Mouse (Mus musculus): ENCODE data around the gene Notch1. TPM values are rescaled to one million over a fixed set of nuclear protein-coding genes. Genes with fewer than 3 reads are reported as not detected.

The Notch1 gene
- polyA plus RNA-seq, 1 experiment from 2014 or later = 13.7 TPM

DNA sequence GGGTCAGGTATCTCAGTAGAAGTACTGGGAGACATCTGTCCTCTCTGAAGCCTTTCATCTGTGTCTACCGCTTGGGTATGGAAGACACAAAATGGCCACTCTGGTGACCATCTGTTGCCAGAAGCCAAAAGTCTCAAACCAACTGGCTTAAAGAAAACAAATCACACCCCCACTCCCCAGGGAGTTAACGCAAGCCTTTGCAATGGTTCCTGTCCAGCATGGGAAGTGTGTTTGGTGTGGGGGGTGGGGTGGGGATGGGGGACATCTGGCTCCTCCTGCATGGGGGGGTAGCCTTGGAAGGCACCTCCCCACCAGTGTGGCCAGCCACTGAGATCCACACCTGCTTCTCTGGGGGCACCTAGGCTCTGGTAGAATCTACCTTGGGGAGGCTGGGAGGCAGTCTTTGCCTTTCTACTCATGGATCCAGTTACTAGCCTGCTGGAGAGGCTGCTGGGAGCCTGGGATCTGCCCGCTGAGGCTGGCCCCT is 29.6 kb downstream of the Notch1 start:
- Histone ChIP-seq H3K4me1 (replicated peaks) (peaks cover 87% of the 10 kb centered on the region), H3K4me3 (replicated peaks) (no peak overlapping the region)
- no peak for ATAC-seq (ENCODE audit: insufficient number of reproducible peaks, insufficient read depth, low FRiP score, low TSS enrichment, low read depth)

DNA sequence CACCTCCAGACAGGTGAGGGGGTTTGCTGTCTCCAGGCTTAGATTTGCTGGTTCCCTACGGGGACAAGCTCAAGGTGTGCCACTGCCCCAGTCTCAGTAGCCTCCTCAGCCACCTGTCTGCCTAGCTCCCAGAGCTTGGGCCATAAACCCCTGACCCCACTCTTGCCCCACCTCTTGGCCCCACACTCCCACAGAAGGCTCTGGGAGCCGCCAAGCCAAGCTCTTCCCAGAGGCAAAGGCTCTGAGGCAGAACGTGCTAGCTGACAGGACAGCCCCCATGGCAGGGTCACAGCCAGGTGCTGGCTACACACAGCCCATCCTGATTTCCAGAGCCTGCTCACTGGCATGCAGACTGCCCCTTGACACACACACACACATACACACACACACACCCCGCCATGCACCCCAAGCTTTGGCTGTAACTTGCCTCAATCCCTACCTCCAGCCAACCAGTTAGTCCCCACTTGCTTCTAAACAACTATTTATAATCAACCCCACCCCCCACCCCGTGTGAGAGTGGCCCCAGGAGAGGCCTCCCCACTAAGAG is 30.1 kb downstream of the Notch1 start:
- Histone ChIP-seq H3K9ac (replicated peaks) (no peak overlapping the region), H3K27me3 (no peaks in the 10 kb centered on the region), H3K4me3 (replicated peaks) (no peak overlapping the region), H3K4me2 (peak overlapping the region; percentile 30; the same call in 1 of the 2 replicates), H3K4me1 (replicated peaks) (peaks cover 82% of the 10 kb centered on the region), H3K36me3 (peaks cover 30% of the 10 kb centered on the region), H3K9me3 (no peaks in the 10 kb centered on the region), H3K27ac (peak overlapping the region; percentile 80)
- ATAC-seq (ENCODE audit: insufficient number of reproducible peaks, insufficient read depth, low FRiP score, low TSS enrichment, low read depth) = 0 out of 2 replicates have a peak, but pooled peaks have one; percentile 9
- 12% methylated on average over 5 of the region's 5 CpGs for WGBS

More for the DNA sequence above, 29.6 kb downstream of the Notch1 start:
- H3K36me3 ChIP-seq = peaks cover 27% of the 10 kb centered on the region
- H3K9ac ChIP-seq (replicated peaks) = no peak overlapping the region
- no peaks in the 10 kb centered on the region for H3K9me3 ChIP-seq
- H3K27me3 ChIP-seq = no peaks in the 10 kb centered on the region
- 19% methylated on average over 3 of the region's 3 CpGs for WGBS
- H3K4me2 ChIP-seq = peak overlapping the region; percentile 30
- H3K27ac ChIP-seq = peak overlapping the region; percentile 80

DNA sequence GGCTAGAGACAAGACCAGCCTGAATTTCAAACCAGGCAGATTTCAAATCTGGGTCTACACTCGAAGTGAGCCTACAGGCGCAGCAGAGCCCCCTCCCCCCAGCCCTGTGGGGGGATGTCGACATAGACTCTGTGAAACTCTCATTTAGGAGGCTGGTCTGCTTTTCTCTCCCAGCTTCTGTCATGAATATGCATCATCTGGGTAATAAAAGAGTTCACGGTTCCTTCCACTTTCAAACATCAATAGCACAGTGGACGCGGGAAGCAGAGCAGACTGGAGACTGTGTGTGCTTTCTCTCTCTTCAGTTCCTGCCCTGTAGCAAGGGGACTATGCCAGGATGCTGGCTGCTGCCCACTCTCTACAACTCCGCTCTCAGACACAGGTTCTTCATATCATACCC is 30.8 kb downstream of the Notch1 start:
- no peak for ATAC-seq (ENCODE audit: insufficient number of reproducible peaks, insufficient read depth, low FRiP score, low TSS enrichment, low read depth)
- Histone ChIP-seq H3K4me1 (replicated peaks) (peaks cover 75% of the 10 kb centered on the region), H3K9me3 (no peaks in the 10 kb centered on the region), H3K36me3 (peaks cover 36% of the 10 kb centered on the region), H3K4me2 (peak overlapping the region; percentile 30; the same call in 1 of the 2 replicates), H3K27ac (peak overlapping the region; percentile 80), H3K4me3 (replicated peaks) (no peak overlapping the region), H3K9ac (replicated peaks) (no peak overlapping the region), H3K27me3 (no peaks in the 10 kb centered on the region)
- WGBS = 29% methylated on average over 7 of the region's 7 CpGs

DNA sequence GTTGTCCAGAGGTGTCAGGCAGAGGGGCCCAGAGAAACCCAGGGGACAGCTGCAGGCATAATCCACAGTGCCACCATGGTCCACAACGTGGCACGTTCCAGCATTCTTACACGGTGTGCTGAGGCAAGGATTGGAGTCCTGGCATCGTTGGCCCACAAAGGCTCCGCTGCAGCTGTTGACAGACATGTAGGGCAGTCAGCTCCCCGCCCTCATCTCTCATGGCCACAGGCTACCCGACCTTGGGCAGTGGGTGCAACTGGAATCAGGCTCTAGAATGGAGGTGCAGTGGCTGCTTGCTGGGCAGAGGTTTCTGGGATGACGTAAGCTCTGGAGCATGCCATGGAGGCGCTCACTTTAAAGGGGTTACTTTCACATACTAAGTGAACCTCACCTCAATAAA is 31.2 kb downstream of the Notch1 start:
- no peak overlapping the region; the same call in 1 of the 2 replicates for H3K9ac ChIP-seq (replicated peaks)
- H3K4me3 ChIP-seq (replicated peaks) = no peak overlapping the region
- peaks cover 71% of the 10 kb centered on the region for H3K4me1 ChIP-seq (replicated peaks)
- peaks cover 40% of the 10 kb centered on the region for H3K36me3 ChIP-seq
- peak overlapping the region; percentile 30; the same call in 1 of the 2 replicates for H3K4me2 ChIP-seq
- peak overlapping the region; percentile 80 for H3K27ac ChIP-seq
- ATAC-seq (ENCODE audit: insufficient number of reproducible peaks, insufficient read depth, low FRiP score, low TSS enrichment, low read depth) = no peak
- H3K27me3 ChIP-seq = no peaks in the 10 kb centered on the region
- 74% methylated on average over 9 of the region's 9 CpGs for WGBS
- no peaks in the 10 kb centered on the region for H3K9me3 ChIP-seq

DNA sequence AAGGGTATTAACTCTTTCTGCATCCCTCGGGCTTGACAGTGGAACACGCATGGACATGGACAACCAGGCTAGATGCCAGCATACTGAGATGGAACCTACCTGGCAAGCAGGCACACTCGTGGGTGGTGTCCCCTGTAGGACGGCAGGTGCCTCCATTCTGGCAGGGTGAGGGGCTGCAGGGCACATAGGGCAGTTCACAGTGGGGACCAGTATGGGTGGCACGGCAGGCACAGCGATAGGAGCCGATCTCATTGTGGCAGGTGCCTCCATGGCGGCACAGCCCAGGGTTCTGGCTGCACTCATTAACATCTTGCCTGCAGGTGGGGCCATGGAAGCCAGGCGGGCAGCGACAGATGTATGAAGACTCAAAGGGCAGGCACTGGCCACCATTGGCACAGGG is 32.3 kb downstream of the Notch1 start:
- no peak overlapping the region for H3K4me3 ChIP-seq (replicated peaks)
- H3K4me2 ChIP-seq = no peak overlapping the region
- H3K27ac ChIP-seq = no peak overlapping the region
- ATAC-seq (ENCODE audit: insufficient number of reproducible peaks, insufficient read depth, low FRiP score, low TSS enrichment, low read depth) = no peak
- WGBS = 94% methylated on average over 10 of the region's 10 CpGs
- H3K27me3 ChIP-seq = no peaks in the 10 kb centered on the region
- no peaks in the 10 kb centered on the region for H3K9me3 ChIP-seq
- H3K9ac ChIP-seq (replicated peaks) = no peak overlapping the region
- H3K36me3 ChIP-seq = peaks cover 51% of the 10 kb centered on the region
- peaks cover 60% of the 10 kb centered on the region for H3K4me1 ChIP-seq (replicated peaks)

DNA sequence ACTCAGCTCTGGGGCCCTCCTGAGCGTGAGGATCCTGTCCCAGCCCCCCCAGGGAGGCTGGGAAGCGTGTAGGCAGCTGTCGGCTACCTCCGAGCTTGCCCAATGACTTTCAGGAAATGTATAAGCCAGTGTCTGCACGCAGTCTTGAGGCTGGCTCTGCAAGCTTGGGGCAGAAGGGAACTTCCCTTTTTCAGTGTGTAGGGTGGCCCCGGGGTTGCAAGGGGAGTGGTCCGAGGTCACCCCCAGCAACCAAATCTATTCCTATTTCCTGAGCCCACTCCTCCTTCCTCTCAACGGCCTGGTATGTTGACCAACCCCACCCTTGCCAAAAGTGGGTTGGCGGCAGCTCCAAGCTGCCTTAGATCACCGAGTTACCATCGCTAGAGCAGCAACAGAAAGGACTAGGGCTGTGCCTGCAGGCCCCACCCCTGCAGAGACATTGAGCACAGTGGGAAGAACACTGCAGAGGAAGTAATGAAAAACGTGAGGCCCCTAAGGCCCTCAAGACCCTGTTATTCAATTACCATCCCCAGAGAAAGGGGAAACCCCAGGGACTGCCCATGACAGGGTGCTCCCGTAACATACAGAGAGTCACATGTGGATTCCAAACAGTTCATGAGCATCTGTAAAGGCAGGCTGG is 33.1 kb downstream of the Notch1 start:
- WGBS = 68% methylated on average over 13 of the region's 13 CpGs
- no peak overlapping the region for H3K27ac ChIP-seq
- no peaks in the 10 kb centered on the region for H3K9me3 ChIP-seq
- peaks cover 60% of the 10 kb centered on the region for H3K36me3 ChIP-seq
- H3K4me2 ChIP-seq = no peak overlapping the region
- H3K9ac ChIP-seq (replicated peaks) = no peak overlapping the region
- no peaks in the 10 kb centered on the region for H3K27me3 ChIP-seq
- ATAC-seq (ENCODE audit: insufficient number of reproducible peaks, insufficient read depth, low FRiP score, low TSS enrichment, low read depth) = no peak
- H3K4me1 ChIP-seq (replicated peaks) = peaks cover 52% of the 10 kb centered on the region
- H3K4me3 ChIP-seq (replicated peaks) = no peak overlapping the region

DNA sequence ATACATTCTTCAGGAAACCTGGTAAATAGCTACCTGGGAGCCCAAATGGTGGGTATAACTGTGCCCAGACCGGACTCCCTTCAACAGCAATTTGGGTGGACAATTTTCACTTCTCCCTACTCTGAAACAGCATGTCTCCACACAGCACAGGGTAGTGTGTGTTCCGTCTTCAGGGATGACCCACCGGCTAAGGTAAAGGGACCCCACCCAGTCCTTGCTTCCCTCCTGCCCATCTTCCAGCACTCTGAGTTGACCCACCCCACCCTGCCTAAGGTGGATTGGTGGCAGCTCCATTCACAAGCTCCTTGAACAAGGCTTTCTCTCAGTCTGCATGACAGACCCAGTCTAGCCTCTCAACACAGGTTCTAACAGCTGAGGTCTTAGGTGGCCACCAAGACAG is 33.6 kb downstream of the Notch1 start:
- Histone ChIP-seq H3K9ac (replicated peaks) (no peak overlapping the region), H3K4me3 (replicated peaks) (no peak overlapping the region), H3K27me3 (no peaks in the 10 kb centered on the region), H3K27ac (no peak overlapping the region), H3K4me2 (no peak overlapping the region), H3K36me3 (peaks cover 65% of the 10 kb centered on the region), H3K4me1 (replicated peaks) (peaks cover 47% of the 10 kb centered on the region), H3K9me3 (no peaks in the 10 kb centered on the region)
- ATAC-seq (ENCODE audit: insufficient number of reproducible peaks, insufficient read depth, low FRiP score, low TSS enrichment, low read depth) = no peak
- 86% methylated on average over 3 of the region's 3 CpGs for WGBS

DNA sequence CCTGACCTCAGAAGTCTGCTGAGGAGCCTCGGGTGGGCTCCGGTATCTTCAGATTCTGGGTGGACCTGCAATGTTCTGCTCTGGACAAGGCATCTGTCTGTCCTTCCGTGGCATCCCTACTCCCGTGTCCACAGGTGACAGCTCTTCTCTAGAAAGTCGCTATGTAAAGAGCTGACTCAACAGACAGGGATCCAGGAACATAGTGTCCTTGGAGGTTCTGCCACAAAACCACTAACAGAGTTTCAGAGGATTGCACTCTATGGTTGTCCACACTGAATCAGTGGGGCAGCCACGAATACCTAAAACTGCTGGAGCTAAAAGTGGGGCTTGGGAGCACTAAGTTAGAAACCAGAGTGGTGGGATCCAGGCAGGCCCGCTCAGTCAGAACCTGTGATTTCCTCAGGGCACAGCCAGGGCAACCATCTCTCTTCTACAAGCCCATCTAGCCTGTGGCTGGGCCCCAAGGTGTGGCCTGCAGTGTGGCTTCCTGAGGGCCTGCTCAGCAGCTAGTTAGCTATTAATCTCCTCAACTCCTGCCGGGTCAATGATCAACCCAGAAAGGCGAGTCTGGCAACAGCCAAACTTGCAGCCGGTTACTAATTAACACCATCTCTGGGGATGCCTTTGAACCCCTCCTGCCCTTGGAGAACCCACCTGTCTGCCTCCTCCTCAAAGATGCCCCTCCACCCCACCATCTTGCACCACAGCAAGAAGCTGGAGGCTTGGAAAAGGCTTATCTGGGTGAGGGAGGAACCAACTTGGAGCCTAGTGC is 34.6 kb downstream of the Notch1 start:
- Histone ChIP-seq H3K4me2 (no peak overlapping the region), H3K27me3 (no peaks in the 10 kb centered on the region), H3K27ac (no peak overlapping the region), H3K4me3 (replicated peaks) (no peak overlapping the region), H3K4me1 (replicated peaks) (peaks cover 37% of the 10 kb centered on the region), H3K9ac (replicated peaks) (no peak overlapping the region), H3K9me3 (no peaks in the 10 kb centered on the region), H3K36me3 (peaks cover 74% of the 10 kb centered on the region)
- no peak for ATAC-seq (ENCODE audit: insufficient number of reproducible peaks, insufficient read depth, low FRiP score, low TSS enrichment, low read depth)
- 70% methylated on average over 10 of the region's 10 CpGs for WGBS

DNA sequence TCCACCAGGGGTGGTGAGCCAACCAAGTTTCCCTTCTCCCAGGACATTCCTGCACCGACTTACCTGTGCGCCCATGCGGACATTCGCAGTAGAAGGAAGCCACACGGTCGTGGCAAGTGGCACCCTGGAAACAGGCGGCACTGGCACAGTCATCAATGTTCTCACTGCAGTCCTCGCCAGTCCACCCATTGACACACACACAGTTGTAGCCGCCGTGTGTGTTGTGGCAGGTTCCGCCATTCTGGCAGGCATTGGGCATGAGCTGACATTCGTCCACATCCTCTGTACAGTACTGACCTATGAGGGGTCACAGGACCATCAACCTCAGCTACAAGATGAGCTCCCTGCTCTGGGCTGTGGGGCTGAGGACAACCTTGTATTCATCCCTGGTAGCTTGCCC is 35.6 kb downstream of the Notch1 start:
- H3K27ac ChIP-seq = no peak overlapping the region
- no peak overlapping the region for H3K4me3 ChIP-seq (replicated peaks)
- peaks cover 84% of the 10 kb centered on the region for H3K36me3 ChIP-seq
- H3K9ac ChIP-seq (replicated peaks) = no peak overlapping the region
- H3K4me1 ChIP-seq (replicated peaks) = peaks cover 28% of the 10 kb centered on the region
- H3K4me2 ChIP-seq = no peak overlapping the region
- H3K27me3 ChIP-seq = no peaks in the 10 kb centered on the region
- WGBS = 97% methylated on average over 12 of the region's 12 CpGs
- no peaks in the 10 kb centered on the region for H3K9me3 ChIP-seq
- no peak for ATAC-seq (ENCODE audit: insufficient number of reproducible peaks, insufficient read depth, low FRiP score, low TSS enrichment, low read depth)

DNA sequence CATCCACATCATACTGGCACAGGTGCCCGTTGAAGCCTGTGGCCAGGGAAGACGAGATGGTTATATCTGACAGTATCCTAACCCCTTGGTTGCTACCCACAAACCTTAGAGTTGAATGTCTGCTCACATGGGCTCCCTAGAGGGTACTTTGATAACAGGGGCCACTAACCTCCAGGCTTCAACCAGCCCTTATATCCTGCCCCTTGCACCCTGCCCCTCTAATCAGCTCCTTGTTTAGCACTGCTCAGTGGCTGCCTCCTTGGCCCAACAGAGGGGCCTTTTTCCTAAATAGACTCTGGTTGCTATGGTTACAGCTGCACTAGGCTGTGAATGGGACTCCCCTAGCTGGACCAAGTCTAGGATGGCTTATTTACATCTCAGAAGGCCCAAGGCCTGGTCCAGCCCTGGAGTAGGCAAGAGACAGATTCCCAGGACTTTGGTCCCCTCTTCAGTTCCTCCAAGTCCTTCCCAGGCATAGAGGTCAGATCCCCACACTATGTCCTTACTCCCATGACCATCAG is 37.7 kb downstream of the Notch1 start:
- no peaks in the 10 kb centered on the region for H3K27me3 ChIP-seq
- H3K4me2 ChIP-seq = no peak overlapping the region
- no peaks in the 10 kb centered on the region for H3K9me3 ChIP-seq
- H3K9ac ChIP-seq (replicated peaks) = no peak overlapping the region
- H3K27ac ChIP-seq = no peak overlapping the region
- no peak overlapping the region for H3K4me3 ChIP-seq (replicated peaks)
- peaks cover 88% of the 10 kb centered on the region for H3K36me3 ChIP-seq
- peaks cover 30% of the 10 kb centered on the region for H3K4me1 ChIP-seq (replicated peaks)
- ATAC-seq (ENCODE audit: insufficient number of reproducible peaks, insufficient read depth, low FRiP score, low TSS enrichment, low read depth) = no peak
- 92% methylated on average over 2 of the region's 2 CpGs for WGBS

DNA sequence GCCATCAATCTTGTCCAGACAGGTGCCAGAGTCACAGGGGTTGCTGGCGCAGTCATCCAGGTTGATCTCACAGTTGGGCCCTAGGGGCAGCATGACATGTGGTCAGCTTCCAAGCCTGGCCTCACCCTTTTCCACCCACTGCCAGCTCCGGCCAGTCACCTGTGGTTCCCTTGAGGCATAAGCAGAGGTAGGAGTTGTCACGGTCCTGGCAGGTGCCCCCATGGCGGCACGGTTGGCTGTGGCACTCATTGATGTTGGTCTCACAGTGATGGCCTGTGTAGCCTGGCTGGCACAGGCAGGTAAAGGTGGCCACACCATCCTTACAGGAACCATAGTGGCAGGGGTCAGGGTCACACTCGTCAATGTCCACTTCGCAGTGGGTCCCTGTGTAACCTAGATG is 38.6 kb downstream of the Notch1 start:
- H3K4me3 ChIP-seq (replicated peaks) = no peak overlapping the region
- no peak for ATAC-seq (ENCODE audit: insufficient number of reproducible peaks, insufficient read depth, low FRiP score, low TSS enrichment, low read depth)
- peaks cover 24% of the 10 kb centered on the region for H3K4me1 ChIP-seq (replicated peaks)
- H3K4me2 ChIP-seq = no peak overlapping the region
- H3K9ac ChIP-seq (replicated peaks) = no peak overlapping the region
- WGBS = 92% methylated on average over 7 of the region's 7 CpGs
- H3K36me3 ChIP-seq = peaks cover 91% of the 10 kb centered on the region
- H3K9me3 ChIP-seq = no peaks in the 10 kb centered on the region
- H3K27ac ChIP-seq = no peak overlapping the region
- no peaks in the 10 kb centered on the region for H3K27me3 ChIP-seq
